In the genomic region with DNA sequence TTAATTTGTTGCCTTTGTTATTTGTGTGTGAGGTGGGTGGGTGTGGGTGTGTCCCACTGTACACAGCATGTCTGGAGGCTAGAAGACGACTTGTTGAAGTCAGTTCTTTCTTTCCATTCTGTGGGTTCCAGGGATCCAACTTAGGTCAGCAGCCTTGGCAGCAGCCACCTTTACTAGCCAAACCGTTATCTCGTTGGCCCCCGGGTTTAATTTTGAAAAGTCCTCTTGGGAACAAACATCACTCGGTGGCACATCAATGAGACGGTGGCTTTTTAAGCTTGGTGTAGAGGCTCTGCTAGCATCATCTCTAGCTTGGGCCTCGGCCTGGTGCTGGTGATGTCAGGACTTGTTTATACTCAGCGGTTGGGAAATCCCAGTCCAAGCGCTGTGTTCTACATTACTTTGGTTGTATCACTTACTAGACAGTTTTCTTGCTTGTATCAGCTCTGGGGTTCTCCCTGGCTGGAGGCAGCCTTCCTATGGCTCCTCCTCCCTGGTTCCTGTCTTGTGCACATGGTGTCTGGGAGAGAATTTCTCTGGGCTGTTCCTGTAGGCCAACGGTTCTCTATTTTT, we compare ENCODE assay signal across 18 mouse cellular contexts.
DNase-seq lines count a peak whose midpoint lies in the region; ATAC-seq and TF ChIP-seq lines count a peak whose summit lies in the region.
"Had no signal": no experiment of that assay in that cellular context is flagged by ENCODE, and none has a peak within 500 bp of the region (broad histone marks: within the 10 kb centered on the region; RNA-seq: fewer than 3 reads in every experiment).

No protein-coding gene starts in this region.

- TF ChIP-seq EP300 in lung, postnatal 0 days (IDR thresholded peaks at IDR 0.05), result no peak

- peak; percentile 13 for DNase-seq in lung, postnatal 0 days (ENCODE audit: low spot score)
- no peak for DNase-seq in lung, postnatal 4 days
- DNase-seq in CD4-positive, CD25-positive, alpha-beta regulatory T cell, adult 2 months (ENCODE audit: low read depth, low spot score), result peak; percentile 41
- DNase-seq in cerebellum, postnatal 25 days, result no peak
- DNase-seq: adrenal gland, adult 2 months; adrenal gland, postnatal 14 days; cerebellum, adult 11-12 months; cerebellum, adult 8-10 months; cerebellum, postnatal 10 days; gastrocnemius, postnatal 10 days; heart, adult 11 months had no signal

- TF ChIP-seq CTCF in lung, postnatal 0 days (IDR thresholded peaks at IDR 0.05), result no peak

- H3K27me3 ChIP-seq in lung, postnatal 0 days (replicated peaks; ENCODE audit: insufficient read depth, low read length), result no peaks in the 10 kb centered on the region

- H3K4me3 ChIP-seq in lung, postnatal 0 days (ENCODE audit: low read depth, low read length), result no peak overlapping the region
- H3K4me3 ChIP-seq: hindbrain, embryonic 12.5 days; hindbrain, embryonic 15.5 days had no signal

- WGBS in lung, postnatal 0 days, result 79% methylated on average over 10 of the region's 10 CpGs

- H3K27ac ChIP-seq in lung, postnatal 0 days (ENCODE audit: low read length), result no peak overlapping the region
- H3K27ac ChIP-seq: hindbrain, embryonic 12.5 days; hindbrain, embryonic 15.5 days had no signal

- no peak for ATAC-seq in lung, postnatal 0 days
- ATAC-seq in CD4-positive, CD25-positive, alpha-beta regulatory T cell, adult 4 months, result peak; percentile 43
- peak; percentile 48 for ATAC-seq in inflammation-experienced regulatory T-cells, adult 6 months
- ATAC-seq: forebrain, embryonic 14.5 days; intestine, embryonic 16.5 days had no signal

- H3K4me2 ChIP-seq in lung, postnatal 0 days (replicated peaks; ENCODE audit: low read depth, low read length), result no peak overlapping the region
- H3K4me2 ChIP-seq: heart, embryonic 11.5 days; hindbrain, embryonic 12.5 days; hindbrain, embryonic 15.5 days had no signal

- H3K36me3 ChIP-seq in lung, postnatal 0 days (ENCODE audit: insufficient read depth, low read length), result no peaks in the 10 kb centered on the region
- H3K36me3 ChIP-seq: hindbrain, embryonic 12.5 days; hindbrain, embryonic 15.5 days had no signal

- no peak overlapping the region for H3K9ac ChIP-seq in lung, postnatal 0 days (replicated peaks; ENCODE audit: low read depth)
- H3K9ac ChIP-seq: hindbrain, embryonic 12.5 days; hindbrain, embryonic 15.5 days had no signal

- H3K4me1 ChIP-seq in lung, postnatal 0 days (ENCODE audit: insufficient read depth, low read depth, low read length), result no peaks in the 10 kb centered on the region

- H3K9me3 ChIP-seq in lung, postnatal 0 days (ENCODE audit: low read length), result no peaks in the 10 kb centered on the region
- H3K9me3 ChIP-seq: hindbrain, embryonic 12.5 days; hindbrain, embryonic 15.5 days had no signal

Comparison
In these comparisons a context has a peak if more than half of its experiments do, and no peak if none do; other contexts are left out.
1. DNase-seq: peak in lung, postnatal 0 days (single experiment) and CD4-positive, CD25-positive, alpha-beta regulatory T cell, adult 2 months (single experiment); none in lung, postnatal 4 days (0 of 2) and cerebellum, postnatal 25 days (0 of 2).